Mouse (Mus musculus) hindbrain, embryonic 12.5 days (tissue): ENCODE measurements around the gene C1rl. TPM values are rescaled to one million over a fixed set of nuclear protein-coding genes. Genes with fewer than 3 reads are reported as not detected.
"Not testable (repeated sequence)": the region's sequence is repeated elsewhere in the genome, so short reads cannot be mapped to it uniquely, and the experiment has no call there.

ENCODE experiments used
- ATAC-seq: fragments of 200-750 bp; cut with Nextera tagmentation; 2 replicates; pipeline ENCODE4 v1.8.0; 2017; ENCODE audit warnings: moderate TSS enrichment; ENCODE audit not compliant: low FRiP score
- H3K27ac ChIP-seq: fragments of 300-500 bp; sonication (generic); 2 replicates; pipeline ENCODE4 v1.5.1; 2016; ENCODE audit warnings: mild to moderate bottlenecking
- H3K27me3 ChIP-seq: fragments of 300-500 bp; sonication (generic); 2 replicates; pipeline ENCODE4 v1.6.1; 2016; ENCODE audit warnings: mild to moderate bottlenecking
- H3K36me3 ChIP-seq: fragments of 300-500 bp; sonication (generic); 2 replicates; pipeline ENCODE4 v1.6.1; 2016; ENCODE audit warnings: mild to moderate bottlenecking
- H3K4me1 ChIP-seq: fragments of 300-500 bp; sonication (generic); 2 replicates; pipeline ENCODE4 v1.6.1; 2016
- H3K4me2 ChIP-seq: fragments of 300-500 bp; sonication (generic); replicated peaks from 2 replicates; pipeline ENCODE4 v1.6.1; 2016; ENCODE audit warnings: mild to moderate bottlenecking
- H3K4me3 ChIP-seq: fragments of 300-500 bp; sonication (generic); 2 replicates; pipeline ENCODE4 v1.5.1; 2016; ENCODE audit warnings: mild to moderate bottlenecking
- H3K9ac ChIP-seq: fragments of 300-500 bp; sonication (generic); 2 replicates; pipeline ENCODE4 v1.6.1; 2016; ENCODE audit warnings: mild to moderate bottlenecking, moderate library complexity
- H3K9me3 ChIP-seq: fragments of 300-500 bp; sonication (generic); replicated peaks from 2 replicates; pipeline ENCODE4 v1.6.1; 2016; ENCODE audit warnings: mild to moderate bottlenecking
- WGBS: fragments of 180-500 bp; shearing (Covaris S2); methylation state at CpG from one replicate; pipeline ENCODE4 v1.1.7; 2016; 5-methylcytosine and 5-hydroxymethylcytosine counted together
- polyA plus RNA-seq: library from polyadenylated mRNA; unstranded; fragments of >200 nt; fragmentation: Nextera tagmentation; extraction: Ambion mirVana; gene quantifications from 2 replicates; pipeline ENCODE4 v1.2.1, GENCODE M21; 2016

Gene C1rl
- polyA plus RNA-seq, 1 experiment from 2014 or later, result 0.25 TPM

- Histone ChIP-seq H3K4me3 (no peak overlapping the region), H3K9me3 (no peaks in the 10 kb centered on the region), H3K4me2 (no peak overlapping the region), H3K4me1 (peaks cover 14% of the 10 kb centered on the region; the same call in 1 of the 2 replicates), H3K36me3 (peaks cover 25% of the 10 kb centered on the region; the same call in 1 of the 2 replicates), H3K9ac (no peak overlapping the region), H3K27me3 (no peaks in the 10 kb centered on the region), H3K27ac (no peak overlapping the region)
- no peak for ATAC-seq
- WGBS, result 91% methylated on average over 11 of the region's 11 CpGs
These were observed 34.4 kb upstream of the C1rl start for GRCm38 (mm10) chr6:124458505-124458904.

- ATAC-seq, result no peak
- Histone ChIP-seq H3K9ac (no peak overlapping the region), H3K9me3 (no peaks in the 10 kb centered on the region), H3K4me3 (no peak overlapping the region), H3K27me3 (0 out of 2 replicates have a peak, but pooled peaks cover 3% of the 10 kb centered on the region), H3K36me3 (peaks cover 25% of the 10 kb centered on the region; the same call in 1 of the 2 replicates), H3K4me2 (no peak overlapping the region), H3K4me1 (peaks cover 21% of the 10 kb centered on the region), H3K27ac (no peak overlapping the region)
- WGBS, result 90% methylated on average over 4 of the region's 4 CpGs
These were observed 33.5 kb upstream of the C1rl start for GRCm38 (mm10) chr6:124459388-124459787.

GRCm38 (mm10) chr6:124463881-124464291, 29.0 kb upstream of the C1rl start:
- peak; percentile 62 for ATAC-seq
- 18% methylated on average over 8 of the region's 8 CpGs for WGBS

DNA sequence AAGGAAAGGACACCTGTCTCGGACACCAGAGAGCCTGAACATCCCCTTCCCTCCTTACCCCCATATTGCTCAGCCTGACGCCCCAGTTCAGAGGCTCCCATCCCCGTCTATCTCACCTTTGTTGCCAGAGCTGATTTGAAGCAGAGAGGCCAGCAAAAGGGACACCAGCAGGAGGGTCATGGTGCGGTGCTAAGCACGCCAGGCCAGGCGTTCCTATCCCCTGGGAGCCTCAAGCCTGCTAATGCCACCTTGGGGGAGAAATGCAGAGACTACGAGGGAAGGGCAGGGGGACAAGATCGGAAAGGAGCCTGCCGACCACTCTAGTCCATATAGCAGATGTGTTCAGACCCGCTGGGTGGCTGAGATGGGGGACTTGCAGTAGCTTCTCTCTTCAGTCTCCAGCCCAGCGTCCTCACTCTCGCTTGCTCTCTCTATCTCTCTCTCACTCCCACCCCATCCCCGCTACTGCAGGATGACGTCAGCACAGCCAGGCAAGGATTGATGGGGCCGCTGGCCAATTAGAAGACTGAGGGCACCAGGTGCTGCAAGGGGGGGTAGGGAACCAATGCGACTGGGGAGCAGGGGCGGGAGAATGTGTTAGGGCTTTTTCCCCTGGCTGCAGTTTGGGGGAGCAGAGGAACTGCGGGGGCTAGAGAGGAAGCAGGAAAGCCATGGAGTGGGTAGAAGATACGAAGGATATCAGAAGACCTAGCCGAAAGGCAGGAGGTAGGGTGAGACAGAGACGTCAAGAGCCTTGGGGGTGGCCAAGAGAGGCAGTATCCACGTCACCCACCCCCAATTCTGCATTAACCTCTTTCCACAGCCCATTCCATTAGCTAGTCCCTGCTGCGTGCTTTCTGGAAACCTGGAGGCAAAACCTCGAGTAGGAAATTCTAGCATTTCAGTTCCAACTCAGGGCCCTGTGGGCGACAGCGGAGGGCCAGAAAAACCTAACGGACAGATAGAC, 28.3 kb upstream of the C1rl start, which contains the start of gene Clstn3:
TSS of gene Clstn3 (minus strand) at position 490 of the 967 bp plus-strand sequence.
- peak within 1 kb of the TSS; percentile 90 for H3K4me2 ChIP-seq
- peak; percentile 96 for ATAC-seq
- peak within 1 kb of the TSS; percentile 77 for H3K9ac ChIP-seq
- WGBS, result 7% methylated on average over 27 of the region's 27 CpGs
- 0 out of 2 replicates have a peak, but pooled peaks cover 3% of the 10 kb centered on the region for H3K27me3 ChIP-seq
- peaks cover 21% of the 10 kb centered on the region for H3K4me1 ChIP-seq
- peak within 1 kb of the TSS; percentile 79 for H3K27ac ChIP-seq
- H3K4me3 ChIP-seq, result peak within 1 kb of the TSS; percentile 54
- no peaks in the 10 kb centered on the region for H3K9me3 ChIP-seq
- peaks cover 12% of the 10 kb centered on the region; the same call in 1 of the 2 replicates for H3K36me3 ChIP-seq

More at GRCm38 (mm10) chr6:124463881-124464291, 29.0 kb upstream of the C1rl start:
- Histone ChIP-seq H3K4me1 (peaks cover 21% of the 10 kb centered on the region), H3K27ac (peak overlapping the region; percentile 79), H3K9ac (peak overlapping the region; percentile 77), H3K4me3 (peak overlapping the region; percentile 54), H3K9me3 (no peaks in the 10 kb centered on the region), H3K36me3 (peaks cover 14% of the 10 kb centered on the region; the same call in 1 of the 2 replicates), H3K4me2 (peak overlapping the region; percentile 90), H3K27me3 (0 out of 2 replicates have a peak, but pooled peaks cover 3% of the 10 kb centered on the region)

GRCm38 (mm10) chr6:124465299-124465698, 27.6 kb upstream of the C1rl start:
- peak overlapping the region; percentile 54 for H3K4me3 ChIP-seq
- peaks cover 21% of the 10 kb centered on the region for H3K4me1 ChIP-seq
- WGBS, result 41% methylated on average over 6 of the region's 6 CpGs
- H3K36me3 ChIP-seq, result peaks cover 12% of the 10 kb centered on the region; the same call in 1 of the 2 replicates
- H3K4me2 ChIP-seq, result peak overlapping the region; percentile 90
- no peak overlapping the region for H3K9ac ChIP-seq
- H3K9me3 ChIP-seq, result no peaks in the 10 kb centered on the region
- 0 out of 2 replicates have a peak, but pooled peaks cover 3% of the 10 kb centered on the region for H3K27me3 ChIP-seq
- no peak for ATAC-seq
- H3K27ac ChIP-seq, result no peak overlapping the region

- ATAC-seq, result no peak
- Histone ChIP-seq H3K4me3 (no peak overlapping the region), H3K4me2 (no peak overlapping the region), H3K9me3 (no peaks in the 10 kb centered on the region), H3K4me1 (peaks cover 21% of the 10 kb centered on the region), H3K36me3 (peaks cover 10% of the 10 kb centered on the region; the same call in 1 of the 2 replicates), H3K9ac (no peak overlapping the region), H3K27me3 (0 out of 2 replicates have a peak, but pooled peaks cover 3% of the 10 kb centered on the region), H3K27ac (no peak overlapping the region)
- 66% methylated on average over 6 of the region's 6 CpGs for WGBS
These were observed 27.2 kb upstream of the C1rl start for GRCm38 (mm10) chr6:124465729-124466128.

DNA sequence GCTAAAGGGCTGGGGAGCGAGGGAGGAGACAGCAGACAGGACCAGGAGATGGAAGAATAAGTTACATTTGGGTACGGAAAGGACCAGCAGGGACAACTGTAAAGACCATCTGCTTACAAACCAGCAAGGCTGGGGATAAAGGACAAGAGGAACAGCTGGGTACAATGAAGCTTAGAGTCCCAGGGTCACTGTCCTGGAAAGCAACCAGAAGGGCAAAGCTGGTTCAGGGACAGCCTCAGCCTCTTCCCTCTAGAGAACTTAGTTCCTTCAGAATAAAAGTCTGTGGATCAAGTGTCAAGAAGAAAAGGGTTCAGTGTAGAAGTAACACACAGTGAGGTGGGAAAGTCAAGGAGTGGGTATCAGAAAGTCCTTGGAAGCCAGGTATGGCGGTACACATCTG, 21.8 kb upstream of the C1rl start:
- WGBS, result 89% methylated on average over 3 of the region's 3 CpGs
- Histone ChIP-seq H3K27me3 (no peaks in the 10 kb centered on the region), H3K9me3 (no peaks in the 10 kb centered on the region), H3K9ac (no peak overlapping the region), H3K4me1 (no peaks in the 10 kb centered on the region), H3K4me3 (no peak overlapping the region), H3K4me2 (no peak overlapping the region), H3K27ac (no peak overlapping the region), H3K36me3 (no peaks in the 10 kb centered on the region)
- no peak for ATAC-seq

- H3K9ac ChIP-seq, H3K9me3 ChIP-seq, H3K4me2 ChIP-seq, H3K27me3 ChIP-seq, ATAC-seq, H3K27ac ChIP-seq, H3K36me3 ChIP-seq, H3K4me1 ChIP-seq, H3K4me3 ChIP-seq: not testable (repeated sequence)
- 83% methylated on average over 6 of the region's 6 CpGs for WGBS
These were observed 20.9 kb upstream of the C1rl start for GRCm38 (mm10) chr6:124471783-124472638.

GRCm38 (mm10) chr6:124472801-124473200, 20.1 kb upstream of the C1rl start:
- no peak for ATAC-seq
- Histone ChIP-seq H3K4me1 (no peaks in the 10 kb centered on the region), H3K36me3 (no peaks in the 10 kb centered on the region), H3K9ac (no peak overlapping the region), H3K27me3 (no peaks in the 10 kb centered on the region), H3K4me2 (no peak overlapping the region), H3K9me3 (no peaks in the 10 kb centered on the region), H3K4me3 (no peak overlapping the region), H3K27ac (no peak overlapping the region)
- 40% methylated on average over 6 of the region's 6 CpGs for WGBS

DNA sequence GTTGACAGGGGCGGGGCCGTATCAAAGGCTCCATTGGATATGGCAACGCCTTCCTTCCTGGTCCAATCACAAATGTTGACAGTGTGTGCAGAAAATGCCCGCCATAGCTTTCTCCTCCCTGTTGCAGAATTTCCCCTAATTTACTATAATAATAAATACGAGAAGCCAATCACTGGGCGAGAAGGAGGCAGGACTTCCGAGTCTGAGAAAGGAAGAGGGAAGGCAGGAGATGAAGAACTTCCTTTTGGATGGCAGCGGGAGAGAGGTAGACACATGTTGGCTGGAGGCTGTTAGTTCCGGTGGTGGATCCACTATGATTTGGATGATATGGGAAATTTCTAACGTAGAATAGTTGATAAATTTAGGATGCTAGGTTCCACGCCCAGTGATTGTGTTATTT, 18.3 kb upstream of the C1rl start:
- Histone ChIP-seq H3K4me1 (no peaks in the 10 kb centered on the region), H3K36me3 (no peaks in the 10 kb centered on the region), H3K9ac (no peak overlapping the region), H3K4me2 (no peak overlapping the region), H3K4me3 (no peak overlapping the region), H3K27ac (no peak overlapping the region), H3K27me3 (no peaks in the 10 kb centered on the region), H3K9me3 (no peaks in the 10 kb centered on the region)
- 83% methylated on average over 11 of the region's 11 CpGs for WGBS
- ATAC-seq, result no peak

DNA sequence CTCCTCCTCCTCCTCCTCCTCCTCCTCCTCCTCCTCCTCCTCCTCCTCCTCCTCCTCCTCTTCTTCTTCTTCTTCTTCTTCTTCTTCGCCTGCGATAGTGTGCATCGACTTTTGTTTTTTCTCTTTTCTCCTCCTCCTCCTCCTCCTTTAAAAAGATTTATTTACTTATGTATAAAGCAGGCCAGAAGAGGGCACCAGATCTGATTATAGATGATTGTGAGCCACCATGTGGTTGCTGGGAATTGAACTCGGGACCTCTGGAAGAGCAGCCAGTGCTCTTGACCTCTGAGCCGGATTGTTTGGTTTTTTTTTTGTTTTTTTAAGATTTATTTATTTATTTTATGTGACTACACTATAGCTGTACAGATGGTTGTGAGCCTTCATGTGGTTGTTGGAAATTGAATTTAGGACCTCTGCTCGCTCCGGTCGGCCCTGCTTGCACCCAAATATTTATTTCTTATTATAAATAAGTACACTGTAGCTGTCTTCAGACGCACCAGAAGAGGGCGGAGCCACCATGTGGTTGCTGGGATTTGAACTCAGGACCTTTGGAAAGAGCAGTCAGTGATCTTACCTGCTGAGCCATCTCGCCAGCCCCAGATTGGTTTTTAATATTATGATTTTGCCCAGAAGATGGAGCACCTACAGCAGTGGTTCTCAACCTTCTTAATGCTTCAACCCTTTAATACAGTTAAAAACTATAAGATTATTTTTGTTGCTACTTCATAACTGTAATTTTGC, 17.4 kb upstream of the C1rl start:
- not testable (repeated sequence) for H3K4me2 ChIP-seq, H3K4me1 ChIP-seq, H3K9me3 ChIP-seq, H3K4me3 ChIP-seq, H3K9ac ChIP-seq, H3K36me3 ChIP-seq, ATAC-seq, H3K27ac ChIP-seq, H3K27me3 ChIP-seq
- 94% methylated on average over 8 of the region's 11 CpGs for whole genome bisulfite sequencing
